Mouse (Mus musculus) monocyte, adult 5-6 weeks (primary cell): ENCODE measurements around the gene Tnfrsf21. TPM values are rescaled to one million over a fixed set of nuclear protein-coding genes. Genes with fewer than 3 reads are reported as not detected.
A peak's percentile ranks its signal among the peaks of the same experiment; 100 is the strongest.

Experiments
- ATAC-seq: fragments of 153-309, 156-312 bp; replicated peaks from 2 replicates; pipeline ENCODE4 v1.8.0; 2017; ENCODE audit warnings: mild to moderate bottlenecking; ENCODE audit not compliant: low TSS enrichment, insufficient number of reproducible peaks, severe bottlenecking, poor library complexity, low FRiP score
- total RNA-seq: library from RNA; stranded (forward); fragments of 200-1000, 200-491, 200-594 nt; gene quantifications from 3 replicates; pipeline ENCODE4 v1.2.3, GENCODE M21; 2017

Tnfrsf21 gene
- total RNA-seq, 1 experiment from 2014 or later: 74.6 TPM

DNA sequence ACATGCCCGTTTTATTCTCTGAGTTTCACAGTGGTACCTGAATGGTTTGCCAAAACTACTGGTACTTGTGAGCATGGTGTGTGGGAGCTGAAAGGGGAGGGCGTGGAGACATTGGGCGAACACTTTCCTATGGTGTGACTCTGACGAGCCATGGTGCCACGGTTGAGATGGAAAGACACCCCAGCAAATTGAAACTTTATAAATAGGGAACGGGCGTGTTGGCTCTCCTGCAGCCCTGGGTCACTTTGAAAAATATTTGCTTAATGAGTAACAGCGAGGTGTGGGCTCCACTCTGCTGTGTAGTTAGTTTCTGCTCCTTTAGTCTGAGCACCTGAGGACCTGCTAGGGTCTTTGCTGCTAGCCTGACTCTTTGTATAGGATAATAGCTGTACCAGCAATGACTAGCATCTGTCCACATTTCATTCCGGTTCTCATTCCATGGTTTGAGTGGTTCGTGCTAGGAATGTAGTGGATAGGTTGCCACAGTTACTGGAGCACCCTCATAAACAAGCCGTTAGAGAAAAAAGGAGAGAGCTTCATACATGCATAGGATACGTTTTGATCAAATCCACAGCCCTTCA, 7.4 kb downstream of the Tnfrsf21 start:
- ATAC-seq: no peak

DNA sequence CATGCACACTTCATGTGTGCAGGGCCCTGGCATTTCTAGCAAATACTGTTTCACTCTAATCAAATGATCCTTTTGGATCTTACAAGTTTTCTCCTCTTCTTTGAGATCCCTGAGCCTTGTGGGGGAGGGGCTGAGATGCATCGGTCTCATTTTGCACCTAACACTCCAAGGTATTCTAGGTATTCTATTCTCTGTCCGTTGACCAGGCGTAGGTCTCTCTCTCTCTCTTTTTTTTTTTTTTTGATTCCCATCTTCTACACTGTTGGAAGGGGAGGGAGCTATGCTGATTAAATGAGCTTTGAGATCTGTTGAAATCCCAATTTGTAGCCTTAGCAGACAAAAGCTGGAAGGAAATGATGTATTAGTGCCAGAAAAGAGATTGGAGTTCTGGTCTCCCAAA, 8.2 kb downstream of the Tnfrsf21 start:
- no peak for ATAC-seq

DNA sequence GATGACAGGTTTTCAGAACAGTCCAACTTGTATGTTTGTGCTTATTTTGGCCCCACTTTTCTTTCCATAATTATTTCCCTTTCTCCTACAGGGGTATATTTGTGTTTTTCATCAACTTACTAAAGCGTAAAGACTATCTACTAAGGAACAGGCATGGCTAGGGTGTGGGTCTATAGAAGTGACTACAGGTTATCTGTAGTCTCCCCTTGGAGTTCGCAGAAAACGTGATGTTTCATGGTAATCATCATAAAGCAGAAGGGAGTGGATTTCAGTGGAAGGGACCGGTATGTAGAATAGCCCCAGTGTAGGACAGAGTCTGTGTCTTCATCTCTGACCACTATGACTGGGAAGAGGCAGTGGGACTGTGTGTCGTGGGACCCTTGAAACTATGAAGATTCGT, 8.7 kb downstream of the Tnfrsf21 start:
- no peak for ATAC-seq

DNA sequence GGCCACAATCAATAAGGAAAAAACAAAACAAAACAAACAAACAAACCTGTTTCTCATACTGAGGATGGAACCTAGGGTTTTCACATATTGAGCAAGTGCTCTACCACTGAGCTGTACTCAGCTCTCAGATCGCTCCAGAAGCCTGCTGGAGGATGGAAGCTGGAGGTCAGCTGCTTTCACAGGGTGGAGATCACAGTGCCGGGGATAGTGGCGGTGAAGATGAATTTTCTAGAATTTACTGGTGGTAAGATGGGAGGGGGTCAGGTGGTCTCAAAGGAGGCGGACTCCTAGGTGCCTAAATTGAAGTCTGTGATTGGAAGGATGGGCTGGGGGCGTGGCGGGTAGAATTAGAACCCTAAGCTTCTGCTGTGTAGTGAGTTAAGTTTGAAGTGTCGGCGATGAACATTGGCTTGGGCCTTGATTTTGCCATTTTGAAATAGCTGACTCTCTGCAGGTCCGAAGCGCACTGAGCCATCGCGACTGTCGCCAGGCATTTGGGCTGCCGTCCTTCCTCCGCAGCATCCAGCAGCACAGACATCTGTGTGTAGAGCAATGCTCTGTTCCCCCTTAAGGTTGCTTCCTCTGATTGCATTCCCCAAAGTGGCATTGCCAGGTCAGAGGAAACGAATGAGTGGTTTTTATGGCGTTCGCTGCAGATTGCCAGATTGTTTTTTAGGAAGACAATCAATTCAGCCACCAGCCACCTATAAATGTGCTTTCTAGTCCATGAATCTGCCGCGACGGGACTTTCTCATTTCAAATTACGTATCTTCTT, 9.7 kb downstream of the Tnfrsf21 start:
- no peak for ATAC-seq

DNA sequence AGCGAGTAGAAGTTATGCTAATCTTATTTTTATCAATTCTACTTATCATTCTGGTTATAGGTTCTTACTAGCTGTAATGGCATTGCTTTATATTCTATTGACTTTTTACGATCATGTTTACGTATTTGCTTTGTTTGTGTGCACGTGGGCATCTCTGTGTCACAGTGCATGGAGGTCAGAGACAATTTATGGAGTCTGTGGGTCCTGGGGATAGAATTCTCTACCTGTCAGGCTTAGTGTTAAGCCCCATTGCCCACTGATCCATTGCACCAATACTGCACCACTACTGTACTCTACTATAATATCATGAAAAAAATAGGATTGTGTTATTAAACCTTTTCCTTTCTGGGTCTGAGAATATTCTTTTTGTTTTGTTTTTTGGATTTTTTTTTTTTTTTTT, 10.4 kb downstream of the Tnfrsf21 start:
- no peak for ATAC-seq

DNA sequence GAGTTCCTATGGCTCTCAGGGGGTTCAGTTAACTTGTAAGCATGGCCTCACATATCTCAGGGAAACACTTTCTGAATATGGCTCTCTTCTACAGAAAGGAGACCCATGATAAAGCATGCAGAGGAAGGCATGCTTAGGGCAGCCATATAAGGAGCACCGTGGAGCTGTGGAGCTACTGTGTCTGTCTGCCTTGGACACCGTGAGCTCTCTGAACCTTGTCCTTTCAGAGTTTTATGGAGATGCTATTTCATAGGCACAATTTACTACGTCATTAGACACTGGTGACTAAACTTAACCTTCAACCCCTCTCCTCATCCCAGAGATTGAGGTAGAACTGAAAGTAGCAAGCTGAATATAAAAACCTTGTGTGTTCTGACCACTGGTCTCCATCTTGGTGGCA, 13.2 kb downstream of the Tnfrsf21 start:
- ATAC-seq: no peak

DNA sequence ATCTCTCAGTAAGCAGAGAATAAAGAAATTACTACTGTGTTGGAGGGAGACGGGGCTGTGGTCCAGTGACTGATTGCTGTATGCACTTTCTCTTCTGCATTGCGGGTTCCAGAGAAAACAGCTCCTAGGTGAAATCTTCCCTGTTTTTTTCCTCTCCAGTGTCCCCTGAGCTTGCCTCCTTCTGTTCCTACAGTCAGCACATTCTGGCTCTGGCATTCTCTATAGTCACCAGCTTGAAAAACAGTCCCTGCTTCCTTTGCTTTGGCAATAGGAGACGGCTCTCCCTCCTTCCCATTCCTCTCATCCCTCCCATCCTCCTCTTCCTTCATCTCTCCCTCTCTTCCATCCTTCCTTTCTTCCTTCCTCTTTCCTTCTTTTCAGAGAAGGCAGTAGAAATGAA, 13.9 kb downstream of the Tnfrsf21 start:
- no peak for ATAC-seq

DNA sequence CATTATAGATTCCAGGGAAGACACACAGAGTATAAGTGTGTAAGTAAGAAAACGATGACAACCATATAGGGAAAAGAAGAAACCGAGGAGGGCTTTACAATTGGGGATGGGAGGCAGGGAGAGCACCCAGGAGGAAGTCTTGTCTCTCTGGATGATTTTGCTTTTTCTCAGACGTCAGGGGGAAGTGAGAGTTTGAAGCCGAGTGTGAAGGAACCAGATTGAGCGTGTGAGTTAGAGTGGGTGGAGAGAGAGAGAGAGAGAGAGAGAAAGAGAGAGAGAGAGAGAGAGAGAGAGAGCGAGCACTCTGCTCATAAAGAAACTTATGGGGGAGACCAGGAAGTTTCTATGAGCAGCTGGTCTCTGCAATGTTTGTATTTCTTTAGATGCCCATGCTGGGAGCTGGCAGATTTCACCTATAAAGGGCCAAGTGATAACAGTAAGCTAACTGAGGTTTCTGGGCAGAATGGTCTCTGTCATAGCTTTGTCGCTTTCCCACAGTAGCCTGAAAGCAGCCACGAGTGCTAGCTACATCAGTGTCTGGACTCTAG, 16.2 kb downstream of the Tnfrsf21 start:
- ATAC-seq: peak; percentile 71

DNA sequence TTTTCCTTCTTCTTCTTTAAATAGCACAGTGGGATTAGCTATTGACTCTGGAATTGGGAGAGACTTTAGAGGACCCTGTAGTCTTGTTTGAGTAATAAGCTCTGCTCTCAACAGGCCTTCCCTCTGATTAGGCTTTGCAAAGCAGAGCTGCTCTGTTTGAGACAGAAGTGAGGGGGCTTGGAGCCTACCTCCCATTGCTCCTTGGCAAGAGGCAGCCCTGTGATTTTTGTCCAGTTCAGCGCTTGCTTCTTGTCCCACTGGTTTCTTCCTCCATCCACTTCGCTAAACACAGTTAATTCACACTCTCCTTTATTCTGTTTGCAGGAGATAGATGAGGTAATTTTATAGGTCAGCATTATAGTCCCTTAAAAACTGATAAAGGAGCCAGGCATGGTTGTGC, 19.0 kb downstream of the Tnfrsf21 start:
- no peak for ATAC-seq

DNA sequence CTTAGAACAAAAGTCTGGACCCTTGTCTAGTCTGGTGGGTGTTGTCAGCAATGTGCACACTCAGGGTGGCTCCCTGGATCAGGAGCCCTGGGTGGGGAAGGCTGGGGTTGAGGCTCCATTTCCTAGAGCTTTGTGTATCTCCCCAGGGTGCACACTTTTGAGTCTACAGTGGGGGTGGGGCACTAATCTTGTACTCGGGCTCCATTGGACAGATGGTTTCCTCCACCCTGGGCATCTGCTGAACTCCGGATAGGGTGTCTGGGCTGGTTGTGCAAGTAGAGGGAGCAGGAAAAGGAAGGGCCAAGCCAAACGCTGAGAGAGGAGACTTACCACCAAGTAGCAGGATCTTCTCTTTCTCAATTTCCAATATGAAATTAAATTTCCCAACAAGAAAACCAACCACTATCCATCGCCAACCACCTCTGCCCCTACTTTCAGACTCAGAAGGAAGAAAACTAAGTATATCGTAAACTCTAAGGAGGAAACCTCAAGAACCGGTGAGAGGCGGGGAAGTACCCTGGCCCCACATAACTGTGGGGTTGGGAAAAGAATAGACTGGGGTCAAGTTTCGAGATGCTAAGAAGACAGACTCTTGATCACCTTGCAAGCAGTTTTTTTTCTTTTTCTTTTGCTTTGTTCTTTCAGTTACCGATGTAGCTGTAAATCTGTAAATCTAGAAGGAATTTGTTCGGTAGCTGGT, 19.9 kb downstream of the Tnfrsf21 start:
- ATAC-seq: peak; percentile 65

DNA sequence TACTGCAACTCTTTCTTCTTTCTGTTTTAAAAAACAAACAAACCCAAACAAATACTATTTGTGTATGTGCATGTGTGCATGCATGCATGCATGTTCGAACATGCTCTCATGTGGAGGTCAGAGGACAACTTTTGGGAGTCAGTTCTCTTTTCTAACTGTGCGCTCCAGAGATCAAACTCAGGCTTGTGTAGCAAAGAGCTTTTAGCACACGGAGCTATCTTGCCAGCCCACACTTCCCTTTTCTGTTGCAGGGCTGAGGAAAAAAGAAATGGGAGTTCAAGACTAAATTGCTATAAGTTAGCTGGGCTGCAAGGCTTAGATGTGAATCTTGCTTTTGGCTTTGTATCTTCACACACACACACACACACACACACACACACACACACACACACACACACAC, 24.2 kb downstream of the Tnfrsf21 start:
- peak; percentile 59 for ATAC-seq

DNA sequence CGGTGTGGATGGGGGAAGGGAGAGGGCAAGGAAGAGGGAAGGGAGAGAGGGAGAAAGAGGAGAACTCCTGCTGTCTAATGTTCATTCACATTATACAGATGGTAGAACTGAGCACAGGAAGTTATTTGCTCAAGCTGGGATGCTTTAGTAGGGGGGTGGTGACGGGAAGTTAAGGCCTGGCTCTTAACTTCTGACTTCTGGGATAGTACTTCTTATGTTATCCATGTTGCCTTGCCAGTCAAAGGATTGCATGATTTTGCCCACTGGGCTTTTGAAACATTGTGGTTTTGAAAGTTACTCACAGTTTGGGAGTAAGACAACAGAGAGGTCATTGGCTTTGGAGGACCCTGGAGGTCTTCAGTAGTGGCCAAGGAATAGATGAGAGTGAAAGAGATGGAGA, 34.3 kb downstream of the Tnfrsf21 start:
- no peak for ATAC-seq

DNA sequence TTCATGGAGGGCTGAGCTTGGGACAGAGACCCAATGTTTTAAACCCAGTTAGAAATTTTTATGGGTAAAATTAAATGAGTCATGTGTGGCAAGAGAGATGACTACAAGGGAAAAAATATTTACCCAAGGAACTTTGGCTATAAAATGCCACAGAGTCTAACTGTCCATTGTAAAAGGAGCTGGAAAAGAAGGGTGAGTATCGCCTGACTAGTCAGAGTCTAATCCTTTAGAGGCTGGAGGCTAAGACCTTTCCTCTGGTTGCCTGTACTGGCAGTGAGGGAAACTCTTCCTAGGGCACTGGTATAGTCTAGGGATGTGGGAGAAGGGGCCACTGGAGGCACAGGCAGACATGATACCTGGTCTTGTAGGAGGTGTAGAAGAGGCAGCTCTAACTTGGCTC, 36.4 kb downstream of the Tnfrsf21 start:
- ATAC-seq: no peak

DNA sequence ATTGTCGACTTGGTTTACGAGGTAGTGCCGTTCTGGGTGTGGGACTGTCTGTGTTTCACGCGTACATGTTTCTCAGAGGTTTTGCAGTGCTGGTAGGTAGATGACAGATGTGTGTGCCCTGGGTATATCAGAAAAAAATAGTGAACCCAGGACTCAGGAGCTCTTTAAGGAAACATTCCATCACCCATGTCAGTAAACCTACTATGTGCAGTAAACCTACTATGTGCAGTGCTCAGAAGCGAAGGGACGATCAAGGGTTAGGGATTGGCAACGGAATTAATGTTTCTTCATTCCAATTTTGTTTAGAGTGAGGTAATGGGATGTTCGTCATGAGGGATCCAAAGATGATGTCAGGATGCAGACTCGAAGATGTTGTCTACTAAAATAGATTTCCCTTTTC, 37.6 kb downstream of the Tnfrsf21 start:
- no peak for ATAC-seq

DNA sequence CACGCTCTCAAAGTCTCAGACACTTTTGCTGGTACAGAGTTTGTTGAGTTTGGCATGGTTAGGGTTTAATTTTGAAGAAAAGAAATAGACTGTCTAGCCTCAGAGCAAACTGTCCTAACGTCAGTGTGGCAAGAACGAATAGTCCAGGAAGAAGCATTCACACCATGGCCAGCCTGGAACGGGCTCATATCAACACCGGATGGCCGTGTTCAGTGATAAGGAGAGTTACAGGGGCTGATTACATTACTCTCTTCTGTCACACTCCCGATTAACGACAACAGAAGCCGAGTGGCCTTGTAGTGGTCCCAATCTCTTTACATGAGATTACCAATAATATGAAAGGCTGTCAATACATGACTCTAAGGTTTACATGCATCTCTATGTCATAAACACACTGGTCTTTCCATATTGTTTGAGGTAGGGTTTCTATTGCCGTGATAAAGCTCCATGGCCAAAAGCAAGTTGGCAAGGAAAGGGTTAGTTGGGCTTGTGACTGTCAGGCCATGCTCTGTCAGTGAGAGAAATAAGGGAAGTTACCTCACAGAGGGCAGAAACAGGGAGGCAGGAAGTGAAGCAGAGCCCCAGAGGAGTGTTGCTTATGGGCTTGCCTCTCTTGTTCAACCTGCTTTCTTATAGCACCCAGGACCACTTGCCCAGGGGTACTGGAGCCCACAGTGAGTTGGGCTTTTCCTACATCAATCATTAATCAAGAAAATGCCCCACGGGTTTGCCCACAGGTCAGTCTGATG, 42.1 kb downstream of the Tnfrsf21 start:
- peak; percentile 98 for ATAC-seq

DNA sequence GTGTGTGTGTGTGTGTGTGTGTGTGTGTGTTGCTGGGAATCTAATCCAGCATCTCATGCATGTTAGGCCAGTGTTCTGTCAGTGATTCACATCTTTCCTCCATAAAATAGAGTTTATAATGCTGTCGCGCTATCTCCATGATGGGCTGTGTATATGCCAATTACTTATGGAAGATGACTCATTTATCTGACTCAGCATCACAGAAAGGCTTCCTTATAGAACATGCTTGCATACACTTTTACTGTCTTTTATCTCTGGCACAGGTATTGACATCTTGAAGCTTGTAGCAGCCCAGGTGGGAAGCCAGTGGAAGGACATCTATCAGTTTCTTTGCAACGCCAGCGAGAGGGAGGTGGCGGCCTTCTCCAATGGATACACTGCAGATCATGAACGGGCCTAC, 48.4 kb downstream of the Tnfrsf21 start:
- ATAC-seq: no peak

DNA sequence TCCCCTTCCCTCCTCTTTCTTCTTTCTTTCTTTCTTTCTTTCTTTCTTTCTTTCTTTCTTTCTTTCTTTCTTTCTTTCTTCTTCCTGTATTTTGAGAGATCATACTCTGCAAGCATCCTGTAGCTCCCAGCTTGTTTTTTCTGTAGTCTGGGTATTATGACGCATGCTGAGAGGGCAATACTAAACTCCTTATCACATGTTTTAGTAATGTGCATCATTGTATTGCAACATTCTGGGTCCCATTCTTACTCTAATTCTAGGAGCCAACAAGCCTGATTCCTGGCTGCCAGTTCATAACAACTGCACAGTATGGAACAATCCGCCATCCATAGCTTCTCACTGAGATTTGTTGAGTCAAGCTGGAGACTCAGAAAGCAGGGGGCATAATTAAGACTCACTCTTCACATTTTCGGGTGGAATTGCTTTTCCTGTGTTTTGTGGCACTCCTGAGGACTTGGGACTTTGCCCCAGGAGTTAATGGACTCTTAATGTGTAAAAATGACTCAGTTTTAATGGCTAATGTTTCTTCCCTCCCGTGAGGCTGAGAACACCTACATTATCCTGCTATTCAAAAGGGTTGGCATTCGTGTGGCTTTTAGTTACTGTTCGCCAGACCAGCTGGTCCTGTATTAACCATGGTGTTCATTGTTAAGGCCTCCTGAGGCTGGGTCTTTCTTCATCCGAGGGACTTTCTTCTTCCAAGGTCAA, 52.6 kb downstream of the Tnfrsf21 start:
- ATAC-seq: no peak

DNA sequence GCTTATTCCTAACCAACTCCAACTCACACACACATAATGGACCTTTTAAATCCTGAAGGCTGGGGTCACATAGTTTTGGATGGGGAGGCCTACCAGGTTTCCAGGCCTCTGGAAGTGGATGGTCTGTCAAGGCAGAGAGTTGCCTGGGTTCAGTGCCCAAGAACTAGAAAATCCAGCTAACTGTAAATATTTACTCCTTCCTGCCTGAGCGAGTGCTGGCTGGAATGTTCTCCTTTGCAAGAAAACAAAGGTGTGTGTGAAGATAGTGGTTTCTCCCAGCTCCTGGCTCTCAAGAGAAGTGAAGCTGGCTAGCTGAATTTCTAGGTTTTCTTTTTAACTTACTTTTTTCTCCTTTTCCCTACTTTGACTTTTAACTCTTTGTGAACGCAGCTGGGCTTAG, 54.6 kb downstream of the Tnfrsf21 start:
- no peak for ATAC-seq
